16 mouse cellular contexts compared by ENCODE assay signal in the genomic region with DNA sequence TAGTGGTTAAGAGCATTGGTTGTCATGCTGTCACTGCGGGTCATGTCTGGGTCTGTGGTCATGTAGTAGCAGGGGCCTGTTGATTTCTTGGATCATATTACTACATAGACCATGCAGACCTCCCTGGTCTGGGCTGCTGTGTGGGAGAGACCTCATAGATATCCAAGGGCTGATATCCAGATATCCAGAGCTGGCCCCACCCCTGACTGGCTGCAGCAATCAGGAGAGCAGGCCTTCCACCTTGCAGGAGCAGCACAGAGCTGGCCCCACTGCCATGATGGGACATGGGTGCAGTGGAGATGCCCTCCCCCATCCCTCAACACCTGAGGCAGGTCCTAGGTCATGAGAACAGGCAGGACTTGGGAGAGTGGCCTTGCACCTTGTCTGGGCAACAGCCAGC. TPM values are rescaled to one million over a fixed set of nuclear protein-coding genes. Genes with fewer than 3 reads are reported as not detected.
DNase-seq lines count a peak whose midpoint lies in the region; ATAC-seq and TF ChIP-seq lines count a peak whose summit lies in the region.
"Had no signal": no experiment of that assay in that cellular context is flagged by ENCODE, and none has a peak within 500 bp of the region (broad histone marks: within the 10 kb centered on the region; RNA-seq: fewer than 3 reads in every experiment).

No protein-coding gene starts in this region.

- no peak overlapping the region for H3K4me3 ChIP-seq in heart, embryonic 10.5 days
- H3K4me3 ChIP-seq in intestine, embryonic 15.5 days (replicated peaks): no peak overlapping the region
- H3K4me3 ChIP-seq in intestine, postnatal 0 days (ENCODE audit: low read depth, low read length): no peak overlapping the region
- H3K4me3 ChIP-seq in embryonic facial prominence, embryonic 13.5 days: no peak overlapping the region
- H3K4me3 ChIP-seq in limb, embryonic 15.5 days: no peak overlapping the region
- H3K4me3 ChIP-seq: left cerebral cortex, adult 2 months; neural tube, embryonic 12.5 days had no signal

- H3K9me3 ChIP-seq in heart, embryonic 10.5 days: no peaks in the 10 kb centered on the region
- H3K9me3 ChIP-seq in intestine, embryonic 15.5 days: no peaks in the 10 kb centered on the region
- no peaks in the 10 kb centered on the region for H3K9me3 ChIP-seq in intestine, postnatal 0 days (ENCODE audit: control insufficient read depth)
- H3K9me3 ChIP-seq in embryonic facial prominence, embryonic 13.5 days: no peaks in the 10 kb centered on the region
- H3K9me3 ChIP-seq in limb, embryonic 15.5 days: no peaks in the 10 kb centered on the region
- H3K9me3 ChIP-seq: neural tube, embryonic 12.5 days had no signal

- ATAC-seq in intestine, embryonic 15.5 days: peak; percentile 9; the same call in 1 of the 2 replicates
- ATAC-seq in intestine, postnatal 0 days: no peak
- 0 out of 2 replicates have a peak, but pooled peaks have one; percentile 34 for ATAC-seq in embryonic facial prominence, embryonic 13.5 days (ENCODE audit: insufficient number of reproducible peaks, insufficient read depth, low FRiP score, low TSS enrichment, low read depth)
- no peak for ATAC-seq in limb, embryonic 15.5 days (ENCODE audit: insufficient number of reproducible peaks, low FRiP score, low TSS enrichment, low read depth)
- ATAC-seq: forebrain, embryonic 16.5 days; hindbrain, embryonic 16.5 days had no signal

- 86% methylated on average over 1 of the region's 1 CpGs for WGBS in heart, embryonic 10.5 days
- WGBS in intestine, embryonic 15.5 days: 89% methylated on average over 1 of the region's 1 CpGs
- WGBS in intestine, postnatal 0 days: 90% methylated on average over 1 of the region's 1 CpGs
- WGBS in embryonic facial prominence, embryonic 13.5 days: 59% methylated on average over 1 of the region's 1 CpGs
- 72% methylated on average over 1 of the region's 1 CpGs for WGBS in limb, embryonic 15.5 days

- DNase-seq in heart, adult 11 months: peak; percentile 85
- no peak for DNase-seq in heart, embryonic 10.5 days (ENCODE audit: low spot score)
- DNase-seq in B cell, adult 2 months: no peak
- no peak for DNase-seq in thymus, postnatal 14 days
- DNase-seq: cerebellum, adult 11 months; kidney, adult 11 months; thymus, postnatal 25 days had no signal

- H3K4me1 ChIP-seq in heart, embryonic 10.5 days: peaks cover 20% of the 10 kb centered on the region
- H3K4me1 ChIP-seq in intestine, embryonic 15.5 days (replicated peaks): peaks cover 7% of the 10 kb centered on the region; the same call in 1 of the 2 replicates
- H3K4me1 ChIP-seq in intestine, postnatal 0 days (replicated peaks; ENCODE audit: control insufficient read depth, insufficient read depth, low read length): no peaks in the 10 kb centered on the region
- peaks cover 18% of the 10 kb centered on the region for H3K4me1 ChIP-seq in embryonic facial prominence, embryonic 13.5 days
- peaks cover 16% of the 10 kb centered on the region for H3K4me1 ChIP-seq in limb, embryonic 15.5 days

- H3K27me3 ChIP-seq in heart, embryonic 10.5 days (ENCODE audit: insufficient read depth, poor library complexity, severe bottlenecking): no peaks in the 10 kb centered on the region
- H3K27me3 ChIP-seq in intestine, embryonic 15.5 days (replicated peaks): no peaks in the 10 kb centered on the region
- H3K27me3 ChIP-seq in intestine, postnatal 0 days (replicated peaks; ENCODE audit: control insufficient read depth, insufficient read depth, low read length): no peaks in the 10 kb centered on the region
- H3K27me3 ChIP-seq in embryonic facial prominence, embryonic 13.5 days: no peaks in the 10 kb centered on the region
- H3K27me3 ChIP-seq in limb, embryonic 15.5 days: no peaks in the 10 kb centered on the region
- H3K27me3 ChIP-seq: neural tube, embryonic 12.5 days had no signal

- H3K36me3 ChIP-seq in heart, embryonic 10.5 days: peaks cover 31% of the 10 kb centered on the region
- no peaks in the 10 kb centered on the region; the same call in 1 of the 2 replicates for H3K36me3 ChIP-seq in intestine, embryonic 15.5 days
- H3K36me3 ChIP-seq in intestine, postnatal 0 days (ENCODE audit: control insufficient read depth, insufficient read depth): peaks cover 22% of the 10 kb centered on the region
- H3K36me3 ChIP-seq in embryonic facial prominence, embryonic 13.5 days: peaks cover 8% of the 10 kb centered on the region; the same call in 1 of the 2 replicates
- H3K36me3 ChIP-seq in limb, embryonic 15.5 days: no peaks in the 10 kb centered on the region
- H3K36me3 ChIP-seq: neural tube, embryonic 12.5 days had no signal

- TF ChIP-seq CTCF in intestine, postnatal 0 days (IDR thresholded peaks at IDR 0.05; ENCODE audit: low read depth): no peak

- no peak overlapping the region for H3K9ac ChIP-seq in intestine, embryonic 15.5 days
- H3K9ac ChIP-seq in intestine, postnatal 0 days (ENCODE audit: low read depth, low read length): no peak overlapping the region
- H3K9ac ChIP-seq in embryonic facial prominence, embryonic 13.5 days: no peak overlapping the region; the same call in 1 of the 2 replicates
- no peak overlapping the region for H3K9ac ChIP-seq in limb, embryonic 15.5 days
- H3K9ac ChIP-seq: lung, embryonic 14.5 days; neural tube, embryonic 12.5 days had no signal

- no peak overlapping the region for H3K4me2 ChIP-seq in intestine, embryonic 15.5 days (replicated peaks)
- H3K4me2 ChIP-seq in intestine, postnatal 0 days (replicated peaks; ENCODE audit: low read depth): no peak overlapping the region
- no peak overlapping the region for H3K4me2 ChIP-seq in embryonic facial prominence, embryonic 13.5 days
- no peak overlapping the region for H3K4me2 ChIP-seq in limb, embryonic 15.5 days
- H3K4me2 ChIP-seq: lung, embryonic 14.5 days; neural tube, embryonic 12.5 days had no signal

- no peak overlapping the region for H3K27ac ChIP-seq in heart, embryonic 10.5 days
- no peak overlapping the region for H3K27ac ChIP-seq in intestine, embryonic 15.5 days
- no peak overlapping the region for H3K27ac ChIP-seq in intestine, postnatal 0 days (ENCODE audit: low read depth, low read length)
- H3K27ac ChIP-seq in embryonic facial prominence, embryonic 13.5 days: peak overlapping the region; percentile 73
- H3K27ac ChIP-seq in limb, embryonic 15.5 days: 0 out of 2 replicates have a peak overlapping the region, but pooled peaks have one; percentile 43
- H3K27ac ChIP-seq: left cerebral cortex, adult 2 months; neural tube, embryonic 12.5 days had no signal

RNA-seq across cellular contexts. Expression of gene Ttc28, which starts 4.3 kb away (rescaled TPM):
- 7.3 and 10.9 TPM in 2 replicates for polyA plus RNA-seq in heart, embryonic 10.5 days (2016; fragmentation: Nextera tagmentation; extraction: Ambion mirVana)
- 6.9 and 8.0 TPM in 2 replicates for polyA plus RNA-seq in intestine, embryonic 15.5 days (2015; fragmentation: Nextera tagmentation; extraction: Ambion mirVana)
- 2.9 and 3.4 TPM in 2 replicates for polyA plus RNA-seq in intestine, postnatal 0 days (2015; fragmentation: Nextera tagmentation; extraction: Ambion mirVana)
- 17.6 and 18.0 TPM in 2 replicates for polyA plus RNA-seq in embryonic facial prominence, embryonic 13.5 days (2015; fragmentation: Nextera tagmentation; extraction: Ambion mirVana)
- 12.4 and 14.7 TPM in 2 replicates for polyA plus RNA-seq in limb, embryonic 15.5 days (2015; fragmentation: Nextera tagmentation; extraction: Ambion mirVana)

RNA-seq across cellular contexts. Expression of gene Chek2, which starts 35.5 kb away (rescaled TPM):
- polyA plus RNA-seq in heart, embryonic 10.5 days (2016; fragmentation: Nextera tagmentation; extraction: Ambion mirVana): 28.1 and 28.8 TPM in 2 replicates
- polyA plus RNA-seq in intestine, embryonic 15.5 days (2015; fragmentation: Nextera tagmentation; extraction: Ambion mirVana): 35.7 and 36.4 TPM in 2 replicates
- polyA plus RNA-seq in intestine, postnatal 0 days (2015; fragmentation: Nextera tagmentation; extraction: Ambion mirVana): 10.5 and 12.2 TPM in 2 replicates
- polyA plus RNA-seq in embryonic facial prominence, embryonic 13.5 days (2015; fragmentation: Nextera tagmentation; extraction: Ambion mirVana): 26.0 and 28.5 TPM in 2 replicates
- 20.0 and 20.7 TPM in 2 replicates for polyA plus RNA-seq in limb, embryonic 15.5 days (2015; fragmentation: Nextera tagmentation; extraction: Ambion mirVana)

RNA-seq across cellular contexts. Expression of gene Hscb, which starts 35.7 kb away (rescaled TPM):
- polyA plus RNA-seq in heart, embryonic 10.5 days (2016; fragmentation: Nextera tagmentation; extraction: Ambion mirVana): 22.2 and 27.4 TPM in 2 replicates
- 36.7 and 36.9 TPM in 2 replicates for polyA plus RNA-seq in intestine, embryonic 15.5 days (2015; fragmentation: Nextera tagmentation; extraction: Ambion mirVana)
- 50.0 and 52.2 TPM in 2 replicates for polyA plus RNA-seq in intestine, postnatal 0 days (2015; fragmentation: Nextera tagmentation; extraction: Ambion mirVana)
- 28.7 and 29.8 TPM in 2 replicates for polyA plus RNA-seq in embryonic facial prominence, embryonic 13.5 days (2015; fragmentation: Nextera tagmentation; extraction: Ambion mirVana)
- 24.6 and 25.9 TPM in 2 replicates for polyA plus RNA-seq in limb, embryonic 15.5 days (2015; fragmentation: Nextera tagmentation; extraction: Ambion mirVana)

Comparison
In these comparisons a context has a peak if more than half of its experiments do, and no peak if none do; other contexts are left out.
1. ATAC-seq: peak in intestine, embryonic 15.5 days (single experiment) and embryonic facial prominence, embryonic 13.5 days (single experiment); none in intestine, postnatal 0 days (single experiment) and limb, embryonic 15.5 days (single experiment).
2. H3K27ac ChIP-seq: peak in embryonic facial prominence, embryonic 13.5 days (single experiment) and limb, embryonic 15.5 days (single experiment); none in heart, embryonic 10.5 days (single experiment), intestine, embryonic 15.5 days (single experiment) and intestine, postnatal 0 days (single experiment).